Mouse (Mus musculus) liver, embryonic 11.5 days (tissue): ENCODE measurements around the gene Tnfrsf23. TPM values are rescaled to one million over a fixed set of nuclear protein-coding genes. Genes with fewer than 3 reads are reported as not detected.
"Not testable (repeated sequence)": the region's sequence is repeated elsewhere in the genome, so short reads cannot be mapped to it uniquely, and the experiment has no call there.

Source experiments
- ATAC-seq: fragments of 200-750 bp; cut with Nextera tagmentation; replicated peaks from 2 replicates; pipeline ENCODE4 v1.8.0; 2017; ENCODE audit warnings: moderate number of reproducible peaks, mild to moderate bottlenecking, moderate TSS enrichment, moderate library complexity; ENCODE audit not compliant: low FRiP score
- DNase-seq: peaks from one replicate; pipeline ENCODE4 v3.0.0-alpha.2; 2017; ENCODE audit warnings: low spot score
- H3K27ac ChIP-seq: fragments of 300-500 bp; sonication (generic); 2 replicates; pipeline ENCODE4 v1.5.1; 2014; ENCODE audit warnings: mild to moderate bottlenecking, low read depth, low read length, control low read depth
- H3K27me3 ChIP-seq: fragments of 300-500 bp; sonication (generic); replicated peaks from 2 replicates; pipeline ENCODE4 v1.6.1; 2014; ENCODE audit warnings: low read length, mixed read lengths; ENCODE audit not compliant: control insufficient read depth, insufficient read depth
- H3K36me3 ChIP-seq: fragments of 300-500 bp; sonication (generic); 2 replicates; pipeline ENCODE4 v1.6.1; 2014; ENCODE audit warnings: mild to moderate bottlenecking, low read length, moderate library complexity, mixed read lengths; ENCODE audit not compliant: control insufficient read depth, insufficient read depth
- H3K4me1 ChIP-seq: fragments of 300-500 bp; sonication (generic); replicated peaks from 2 replicates; pipeline ENCODE4 v1.6.1; 2014; ENCODE audit warnings: low read length, mixed read lengths; ENCODE audit not compliant: control insufficient read depth, insufficient read depth
- H3K4me2 ChIP-seq: fragments of 300-500 bp; sonication (generic); 2 replicates; pipeline ENCODE4 v1.6.1; 2014; ENCODE audit warnings: mild to moderate bottlenecking, control low read depth, moderate library complexity
- H3K4me3 ChIP-seq: fragments of 300-500 bp; sonication (generic); 2 replicates; pipeline ENCODE4 v1.5.1; 2014; ENCODE audit warnings: low read depth, low read length, control low read depth
- H3K9ac ChIP-seq: fragments of 300-500 bp; sonication (generic); 2 replicates; pipeline ENCODE4 v1.6.1; 2014; ENCODE audit warnings: low read depth, low read length, control low read depth
- H3K9me3 ChIP-seq: fragments of 300-500 bp; sonication (generic); 2 replicates; pipeline ENCODE4 v1.6.1; 2016; ENCODE audit warnings: low read length, inconsistent platforms, mixed read lengths; ENCODE audit not compliant: control insufficient read depth
- WGBS: fragments of 180-500 bp; shearing (Covaris S2); extraction: QIAGEN DNeasy Blood & Tissue Kit; methylation state at CpG from one replicate; pipeline ENCODE4 v1.1.7; 2014; 5-methylcytosine and 5-hydroxymethylcytosine counted together
- polyA plus RNA-seq: library from polyadenylated mRNA; unstranded; fragments of >200 nt; fragmentation: Nextera tagmentation; extraction: Ambion mirVana; gene quantifications from 2 replicates; pipeline ENCODE4 v1.2.1, GENCODE M21; 2014

Tnfrsf23 gene
- polyA plus RNA-seq, 1 experiment from 2014 or later = 0.34 TPM

DNA sequence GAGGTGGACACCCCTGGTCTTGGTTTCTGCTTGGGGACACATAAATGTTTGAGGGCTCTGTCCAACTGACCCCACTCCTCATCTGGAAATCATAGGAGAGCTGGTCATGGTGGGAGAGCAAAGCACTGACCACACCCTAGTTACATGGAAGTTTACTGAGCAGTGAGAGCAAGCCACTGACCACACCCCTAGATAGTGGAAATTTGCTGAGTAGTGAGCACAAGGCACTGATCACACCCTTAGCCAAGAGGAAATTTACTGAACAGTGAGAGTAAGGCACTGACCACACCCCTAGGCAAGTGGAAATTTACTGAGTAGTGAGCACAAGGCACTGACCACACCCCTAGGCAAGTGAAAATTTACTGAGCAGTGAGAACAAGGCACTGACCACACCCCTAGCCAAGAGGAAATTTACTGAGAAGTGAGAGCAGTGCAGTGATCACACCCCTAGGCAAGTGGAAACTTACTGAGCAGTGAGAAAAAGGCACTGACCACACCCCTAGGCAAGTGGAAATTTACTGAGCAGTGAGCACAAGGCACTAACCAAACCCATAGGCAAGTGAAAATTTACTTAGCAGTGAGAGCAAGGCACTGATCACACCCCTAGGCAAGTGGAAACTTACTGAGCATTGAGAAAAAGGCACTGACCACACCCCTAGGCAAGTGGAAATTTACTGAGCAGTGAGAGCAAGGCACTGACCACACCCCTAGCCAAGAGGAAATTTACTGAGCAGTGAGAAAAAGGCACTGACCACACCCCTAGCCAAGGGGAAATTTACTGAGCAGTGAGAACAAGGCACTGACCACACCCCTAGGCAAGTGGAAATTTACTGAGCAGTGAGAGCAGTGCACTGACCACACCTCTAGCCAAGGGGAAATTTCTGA is 19.0 kb downstream of the Tnfrsf23 start:
- H3K9me3 ChIP-seq = no peaks in the 10 kb centered on the region
- ATAC-seq (no peak), DNase-seq (no peak)
- no peaks in the 10 kb centered on the region for H3K4me1 ChIP-seq
- no peak overlapping the region for H3K27ac ChIP-seq
- H3K27me3 ChIP-seq = no peaks in the 10 kb centered on the region
- H3K4me3 ChIP-seq = no peak overlapping the region
- no peak overlapping the region for H3K4me2 ChIP-seq
- H3K36me3 ChIP-seq = no peaks in the 10 kb centered on the region
- H3K9ac ChIP-seq = no peak overlapping the region

DNA sequence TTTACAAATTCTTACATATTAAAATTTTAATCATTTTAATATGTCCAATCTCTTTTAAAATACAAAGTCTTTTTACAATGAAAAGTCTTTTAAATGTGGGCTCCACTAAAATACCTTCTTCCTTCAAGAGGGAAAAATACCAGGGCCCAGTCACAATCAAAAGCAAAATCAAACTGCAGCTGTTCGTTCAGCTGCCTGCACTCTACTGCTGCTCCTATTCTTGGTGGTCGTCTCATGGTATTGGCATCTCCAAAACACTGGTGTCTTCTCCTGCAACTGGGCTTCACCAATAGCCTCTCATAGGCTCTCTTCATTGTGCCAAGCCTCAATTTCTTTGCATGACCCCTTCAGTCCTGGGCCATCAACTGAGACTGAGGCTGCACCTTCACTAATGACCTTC is 22.2 kb downstream of the Tnfrsf23 start:
- Histone ChIP-seq H3K4me3 (no peak overlapping the region), H3K27me3 (no peaks in the 10 kb centered on the region), H3K36me3 (no peaks in the 10 kb centered on the region), H3K9ac (no peak overlapping the region), H3K27ac (no peak overlapping the region), H3K4me2 (no peak overlapping the region), H3K9me3 (no peaks in the 10 kb centered on the region), H3K4me1 (no peaks in the 10 kb centered on the region)
- WGBS = 76% methylated on average over 2 of the region's 2 CpGs
- no peak for DNase-seq
- ATAC-seq = no peak

DNA sequence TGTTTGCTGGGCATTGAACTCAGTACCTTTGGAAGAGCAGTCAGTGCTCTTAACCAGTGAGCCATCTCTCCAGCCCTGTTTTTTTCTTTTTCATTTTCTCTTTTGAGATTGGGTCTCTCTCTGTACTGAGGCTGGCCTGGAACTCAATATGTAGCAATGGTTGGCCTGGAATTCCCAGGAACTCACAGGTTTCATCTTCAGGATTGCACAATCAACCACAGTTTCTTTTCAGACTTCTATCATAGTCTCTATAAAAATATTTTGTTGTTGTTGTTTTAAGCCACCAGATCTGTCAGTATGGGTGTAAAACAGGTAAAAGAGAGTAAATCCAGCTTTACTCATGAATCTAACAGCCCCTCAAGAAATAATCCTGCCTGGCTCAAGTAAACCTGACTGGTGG is 24.9 kb downstream of the Tnfrsf23 start:
- H3K9ac ChIP-seq = no peak overlapping the region
- no peak overlapping the region for H3K4me3 ChIP-seq
- ATAC-seq = no peak
- H3K27me3 ChIP-seq = no peaks in the 10 kb centered on the region
- no peak overlapping the region for H3K4me2 ChIP-seq
- H3K9me3 ChIP-seq = no peaks in the 10 kb centered on the region
- no peak for DNase-seq
- no peaks in the 10 kb centered on the region for H3K36me3 ChIP-seq
- no peak overlapping the region for H3K27ac ChIP-seq
- H3K4me1 ChIP-seq = no peaks in the 10 kb centered on the region

DNA sequence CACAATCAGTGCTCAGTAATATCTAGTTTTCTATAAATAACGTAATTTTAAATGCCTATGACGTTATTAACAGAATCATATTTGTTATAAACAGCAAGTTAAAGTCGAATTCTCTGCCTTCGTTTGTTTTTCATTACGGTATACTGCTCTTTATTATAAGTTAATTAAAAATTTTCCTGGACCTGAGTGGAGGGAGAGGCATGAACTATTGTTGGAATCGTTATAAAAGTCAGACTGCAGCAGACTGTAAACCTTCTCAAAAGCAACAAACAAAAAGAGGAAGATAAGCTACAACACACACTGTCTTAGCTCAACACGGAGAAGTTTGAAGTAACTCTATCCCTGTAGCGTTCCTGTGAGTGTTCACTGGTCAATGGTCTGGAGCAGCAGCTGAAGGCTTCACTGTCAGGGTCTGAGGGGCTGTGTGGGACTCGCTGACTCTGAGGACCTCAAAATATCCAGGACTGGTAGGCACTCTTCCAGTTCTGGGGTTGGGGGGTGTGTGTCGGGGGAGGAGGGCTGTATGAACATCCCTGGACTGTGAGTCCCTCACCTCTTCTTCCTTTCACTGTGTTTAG is 35.8 kb downstream of the Tnfrsf23 start:
- not testable (repeated sequence) for H3K36me3 ChIP-seq, ATAC-seq, H3K27ac ChIP-seq, H3K9me3 ChIP-seq, H3K4me1 ChIP-seq, DNase-seq, H3K9ac ChIP-seq, H3K27me3 ChIP-seq
- 57% methylated on average over 10 of the region's 10 CpGs for WGBS
- H3K4me3 ChIP-seq = 0 out of 2 replicates have a peak overlapping the region, but pooled peaks have one; percentile 63
- peak overlapping the region; percentile 93 for H3K4me2 ChIP-seq

DNA sequence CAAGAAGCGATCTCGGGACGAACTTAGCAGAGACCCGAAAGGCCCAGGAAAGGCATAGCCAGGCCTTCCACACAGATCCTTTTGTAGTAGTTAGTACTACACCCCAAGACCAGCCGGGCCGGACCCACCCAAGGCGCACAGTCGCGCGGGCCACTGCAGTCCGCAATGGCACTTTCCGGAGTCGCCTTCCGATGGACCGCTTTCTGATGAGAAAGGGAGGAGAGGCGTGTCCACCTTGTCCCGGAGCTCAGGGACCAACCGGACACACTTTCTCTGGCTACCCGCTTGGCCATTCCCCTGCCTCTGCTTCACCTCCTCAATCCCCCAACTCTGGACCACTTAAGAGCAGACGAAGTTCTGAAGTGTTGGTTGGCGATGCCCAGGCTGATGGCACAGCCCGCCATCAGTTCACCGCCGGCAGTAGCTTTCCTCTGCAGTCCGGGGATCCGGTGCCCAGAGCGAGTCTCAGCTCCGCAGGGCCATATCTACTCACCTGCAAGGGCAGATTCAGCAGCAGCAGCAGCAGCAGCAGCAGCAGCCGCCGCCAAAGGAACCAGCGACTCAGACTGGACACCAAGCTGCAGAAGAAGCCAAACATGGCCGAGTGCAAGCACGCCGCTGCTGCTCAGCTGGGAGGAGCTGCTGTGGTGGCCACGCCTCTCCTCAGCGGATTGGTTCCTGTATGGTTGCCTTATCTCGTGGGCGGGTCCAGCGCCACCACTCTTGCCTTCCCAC is 36.5 kb downstream of the Tnfrsf23 start, which contains the start of gene Tnfrsf22:
TSS of gene Tnfrsf22 (minus strand) at position 628 of the 735 bp plus-strand sequence.
- Histone ChIP-seq H3K27ac (no peak within 1 kb of the TSS), H3K9ac (peak within 1 kb of the TSS; percentile 53)

DNA sequence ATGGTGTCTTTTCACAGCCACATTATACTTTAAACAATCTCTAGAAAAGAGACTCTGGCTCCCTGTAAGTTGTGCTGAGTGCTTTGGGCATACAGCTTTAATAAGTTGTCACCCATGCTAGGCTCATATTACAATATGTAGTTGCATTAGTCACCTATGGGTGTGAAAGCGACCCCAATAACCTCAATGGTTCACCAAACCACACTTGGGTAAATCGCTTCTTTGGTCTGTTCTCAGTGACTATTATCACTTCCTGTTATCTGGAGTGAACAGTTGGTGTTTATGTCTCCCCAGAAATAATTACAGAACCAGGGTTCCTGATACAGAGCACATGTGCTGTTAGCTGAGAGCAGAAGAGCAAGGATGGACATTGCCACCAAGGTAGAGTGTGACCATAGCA is 41.7 kb downstream of the Tnfrsf23 start:
- not testable (repeated sequence) for H3K36me3 ChIP-seq, H3K4me2 ChIP-seq, DNase-seq, H3K4me3 ChIP-seq, ATAC-seq, H3K27ac ChIP-seq, H3K4me1 ChIP-seq, H3K9me3 ChIP-seq, H3K9ac ChIP-seq, H3K27me3 ChIP-seq
- 73% methylated on average over 2 of the region's 2 CpGs for WGBS

More for the DNA sequence above, 36.5 kb downstream of the Tnfrsf23 start, which contains the start of gene Tnfrsf22:
- DNase-seq (peak; percentile 77), ATAC-seq (peak; percentile 88)
- H3K9me3 ChIP-seq = no peaks in the 10 kb centered on the region
- H3K4me3 ChIP-seq = peak within 1 kb of the TSS; percentile 63
- H3K4me1 ChIP-seq = no peaks in the 10 kb centered on the region
- no peaks in the 10 kb centered on the region for H3K36me3 ChIP-seq
- H3K27me3 ChIP-seq = no peaks in the 10 kb centered on the region; the same call in 1 of the 2 replicates
- peak within 1 kb of the TSS; percentile 93 for H3K4me2 ChIP-seq
- WGBS = 6% methylated on average over 39 of the region's 39 CpGs

GRCm38 (mm10) chr7:143636674-143637073 is 49.0 kb downstream of the Tnfrsf23 start:
- DNase-seq = no peak
- no peaks in the 10 kb centered on the region for H3K9me3 ChIP-seq
- H3K4me1 ChIP-seq = no peaks in the 10 kb centered on the region
- H3K27ac ChIP-seq = no peak overlapping the region
- H3K4me2 ChIP-seq = no peak overlapping the region
- no peaks in the 10 kb centered on the region for H3K27me3 ChIP-seq
- no peaks in the 10 kb centered on the region for H3K36me3 ChIP-seq
- ATAC-seq = no peak
- H3K9ac ChIP-seq = no peak overlapping the region
- H3K4me3 ChIP-seq = no peak overlapping the region
- WGBS = 76% methylated on average over 1 of the region's 1 CpGs

DNA sequence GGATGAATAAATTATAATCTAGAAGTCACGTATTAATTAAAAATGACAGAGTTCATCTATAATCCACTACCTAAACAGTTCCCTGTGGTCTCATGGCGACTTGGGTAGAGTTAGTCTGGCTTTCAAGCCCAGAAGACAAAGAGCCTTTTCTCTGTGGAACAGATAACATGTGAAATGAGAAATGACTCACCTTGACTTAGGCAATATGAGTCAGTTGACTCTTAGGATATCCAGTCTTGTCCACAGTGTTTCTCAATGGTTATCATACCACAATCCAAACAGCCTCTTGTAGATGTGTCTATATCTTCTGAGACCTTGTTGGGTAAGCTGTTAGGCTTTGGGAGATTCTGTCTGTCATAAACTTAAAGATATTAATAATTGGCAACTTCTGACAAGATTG is 54.2 kb downstream of the Tnfrsf23 start:
- Histone ChIP-seq H3K27me3 (no peaks in the 10 kb centered on the region), H3K27ac (no peak overlapping the region), H3K9me3 (no peaks in the 10 kb centered on the region), H3K36me3 (no peaks in the 10 kb centered on the region), H3K4me3 (no peak overlapping the region), H3K9ac (no peak overlapping the region), H3K4me1 (no peaks in the 10 kb centered on the region), H3K4me2 (no peak overlapping the region)
- WGBS = 61% methylated on average over 2 of the region's 2 CpGs
- no peak for ATAC-seq
- no peak for DNase-seq
